Mouse (Mus musculus) kidney, adult 2 months (tissue): ENCODE measurements at regions not wholly inside any gene's neighbourhood (a gene's known extent, or its start where the extent isn't known, plus 50 kb on each side); places are given as distances from the start of the nearest gene placed in this dataset.

Experiments
- CTCF ChIP-seq: fragments of 200-500 bp; conservative IDR thresholded peaks from 2 replicates; pipeline ENCODE4 v1.5.1; 2011; ENCODE audit warnings: low read depth, mild to moderate bottlenecking, control low read depth, low read length, moderate library complexity, mixed read lengths; ENCODE audit not compliant: insufficient read depth, insufficient read length
- POLR2A ChIP-seq: fragments of 200-500 bp; IDR thresholded peaks from one replicate; pipeline ENCODE4 v1.6.1; 2011; ENCODE audit warnings: low read depth, low read length, control low read depth

DNA sequence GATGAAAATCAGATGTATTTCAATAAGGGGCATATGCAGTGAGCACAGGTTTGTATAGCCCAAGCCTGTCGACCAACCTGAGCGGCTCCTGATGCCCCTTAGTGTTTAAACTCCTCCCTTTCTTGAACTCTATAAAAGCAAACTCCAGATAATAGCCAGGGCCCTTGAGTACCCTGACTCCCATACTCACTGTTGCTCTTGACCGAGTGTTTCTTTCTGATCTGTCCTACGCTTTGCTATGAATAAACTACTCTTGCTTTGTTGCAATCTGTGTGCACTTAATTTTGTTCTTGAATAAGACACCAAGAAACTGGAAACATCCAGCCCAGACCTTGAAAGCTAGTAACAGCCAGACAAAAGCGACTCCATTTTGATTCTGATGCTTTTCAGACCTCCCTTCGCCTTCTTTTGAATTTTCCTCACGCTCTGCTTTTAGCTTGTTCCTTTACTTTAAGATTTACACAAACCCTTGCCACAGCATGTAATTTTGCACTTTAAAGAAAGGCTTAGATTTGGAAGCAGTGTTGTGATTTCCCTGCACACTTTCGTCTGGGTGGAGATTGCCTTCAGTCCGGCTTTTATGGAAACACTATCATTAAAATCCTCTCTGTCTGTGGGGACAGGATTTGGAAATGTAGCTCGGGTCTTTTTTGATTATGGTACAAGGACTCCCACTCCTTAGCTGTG lies 149.1 kb downstream of the Gm5426 start:
- no peak for TF ChIP-seq CTCF
- TF ChIP-seq POLR2A, result no peak
